Mouse (Mus musculus) heart, postnatal 0 days (tissue): ENCODE results near the gene Stag2. TPM values are rescaled to one million over a fixed set of nuclear protein-coding genes. Genes with fewer than 3 reads are reported as not detected.

Experiments
- ATAC-seq: fragments of 200-750 bp; cut with Nextera tagmentation; 2 replicates; pipeline ENCODE4 v1.8.0; 2017; ENCODE audit warnings: low read depth, moderate number of reproducible peaks, moderate library complexity; ENCODE audit not compliant: insufficient read depth
- DNase-seq: peaks from one replicate; pipeline ENCODE4 v3.0.0-alpha.2; 2016; ENCODE audit warnings: low spot score
- H3K27ac ChIP-seq: fragments of 300-500 bp; sonication (generic); 2 replicates; pipeline ENCODE4 v1.5.1; 2014; ENCODE audit warnings: low read depth, mild to moderate bottlenecking
- H3K27me3 ChIP-seq: fragments of 300-500 bp; sonication (generic); 2 replicates; pipeline ENCODE4 v1.6.1; 2014; ENCODE audit warnings: low read length, mixed read lengths; ENCODE audit not compliant: control insufficient read depth, insufficient read depth
- H3K36me3 ChIP-seq: fragments of 300-500 bp; sonication (generic); replicated peaks from 2 replicates; pipeline ENCODE4 v1.6.1; 2014; ENCODE audit warnings: low read length, mixed read lengths; ENCODE audit not compliant: control insufficient read depth, insufficient read depth
- H3K4me1 ChIP-seq: fragments of 300-500 bp; sonication (generic); 2 replicates; pipeline ENCODE4 v1.6.1; 2014; ENCODE audit warnings: antibody characterized with exemption; ENCODE audit not compliant: control insufficient read depth, insufficient read depth
- H3K4me2 ChIP-seq: fragments of 300-500 bp; sonication (generic); 2 replicates; pipeline ENCODE4 v1.6.1; 2014; ENCODE audit warnings: low read depth, mild to moderate bottlenecking, low read length, moderate library complexity
- H3K4me3 ChIP-seq: fragments of 300-500 bp; sonication (generic); 2 replicates; pipeline ENCODE4 v1.5.1; 2014; ENCODE audit warnings: low read depth, low read length
- H3K9ac ChIP-seq: fragments of 300-500 bp; sonication (generic); replicated peaks from 2 replicates; pipeline ENCODE4 v1.6.1; 2014; ENCODE audit warnings: low read depth, low read length, mixed read lengths
- H3K9me3 ChIP-seq: fragments of 300-500 bp; sonication (generic); replicated peaks from 2 replicates; pipeline ENCODE4 v1.6.1; 2016; ENCODE audit warnings: low read length; ENCODE audit not compliant: control insufficient read depth
- CTCF ChIP-seq: IDR thresholded peaks from 2 replicates; pipeline ENCODE4 v1.5.1; 2016; ENCODE audit warnings: antibody characterized with exemption, control low read depth, low read depth
- EP300 ChIP-seq: IDR thresholded peaks from 2 replicates; pipeline ENCODE4 v1.6.1; 2016; ENCODE audit warnings: antibody characterized with exemption, low read depth
- WGBS: fragments of 180-500 bp; shearing (Covaris S2); extraction: QIAGEN DNeasy Blood & Tissue Kit; methylation state at CpG from one replicate; pipeline ENCODE4 v1.1.7; 2014; 5-methylcytosine and 5-hydroxymethylcytosine counted together
- polyA plus RNA-seq: library from polyadenylated mRNA; unstranded; fragments of >200 nt; fragmentation: Nextera tagmentation; extraction: Ambion mirVana; gene quantifications from 2 replicates; pipeline ENCODE4 v1.2.1, GENCODE M21; 2015
- total RNA-seq: library from RNA; depleted of rRNA; stranded (reverse); fragments of >200 nt; gene quantifications from 2 replicates; pipeline ENCODE4 v1.2.3, GENCODE M21; 2014; ENCODE audit warnings: low replicate concordance; rRNA removed

Stag2 gene
- total and polyA plus RNA-seq, 2 experiments from 2014 or later, result 20.4 to 48.2 TPM

GRCm38 (mm10) chrX:42324848-42325247 is 175.7 kb downstream of the Stag2 start:
- DNase-seq (no peak), ATAC-seq (no peak)
- WGBS, result 57% methylated on average over 3 of the region's 3 CpGs
- Histone ChIP-seq H3K36me3 (no peaks in the 10 kb centered on the region), H3K9ac (no peak overlapping the region), H3K9me3 (no peaks in the 10 kb centered on the region), H3K27ac (no peak overlapping the region), H3K4me2 (no peak overlapping the region), H3K27me3 (no peaks in the 10 kb centered on the region), H3K4me3 (no peak overlapping the region), H3K4me1 (no peaks in the 10 kb centered on the region)
- TF ChIP-seq EP300 (no peak), CTCF (no peak)

Other genes with a start within 250 kb of the Stag2 start
- 28.6 and 70.3 TPM in 2 replicates for gene Thoc2, start 228.6 kb upstream of the Stag2 start, total RNA-seq
- 36.9 and 38.8 TPM in 2 replicates for gene Thoc2, start 228.6 kb upstream of the Stag2 start, polyA plus RNA-seq
- 22.3 and 30.6 TPM in 2 replicates for gene Xiap, start 89.6 kb upstream of the Stag2 start, total RNA-seq
- gene Xiap, start 89.6 kb upstream of the Stag2 start, polyA plus RNA-seq, result 8.0 and 9.0 TPM in 2 replicates